Mouse (Mus musculus) G1E (cell line): ENCODE measurements around the gene Atxn7l1. TPM values are rescaled to one million over a fixed set of nuclear protein-coding genes. Genes with fewer than 3 reads are reported as not detected.

Experiments used
- ATAC-seq: 2 replicates; pipeline ENCODE4 v1.8.0; 2016; ENCODE audit warnings: mild to moderate bottlenecking; ENCODE audit not compliant: insufficient number of reproducible peaks, poor library complexity, low FRiP score, severe bottlenecking; ENCODE audit errors: extremely low read depth
- DNase-seq: peaks from one replicate; pipeline ENCODE4 v3.0.0; 2012; ENCODE audit warnings: low spot score
- H3K27me3 ChIP-seq: 2 replicates; pipeline ENCODE4 v1.6.1; 2012; ENCODE audit warnings: mild to moderate bottlenecking, low read length, inconsistent platforms; ENCODE audit not compliant: insufficient read depth
- H3K36me3 ChIP-seq: replicated peaks from 2 replicates; pipeline ENCODE3; 2012; ENCODE audit warnings: mild to moderate bottlenecking, inconsistent platforms
- H3K4me1 ChIP-seq: 2 replicates; pipeline ENCODE4 v1.6.1; 2012; ENCODE audit warnings: low read depth, low read length, inconsistent platforms, mixed read lengths; ENCODE audit not compliant: insufficient read depth
- H3K4me3 ChIP-seq: 2 replicates; pipeline ENCODE4 v1.5.1; 2012; ENCODE audit warnings: low read depth, mild to moderate bottlenecking, inconsistent platforms, low read length, moderate library complexity, mixed read lengths
- H3K9me3 ChIP-seq: replicated peaks from 2 replicates; pipeline ENCODE4 v1.6.1; 2012; ENCODE audit warnings: inconsistent platforms
- CTCF ChIP-seq: IDR thresholded peaks from 2 replicates; pipeline ENCODE4 v1.5.1; 2012; ENCODE audit warnings: low read depth, low read length, inconsistent platforms, mixed read lengths
- GATA1 ChIP-seq: IDR thresholded peaks from 2 replicates; pipeline ENCODE4 v1.6.1; 2012; ENCODE audit warnings: borderline replicate concordance, low read length, inconsistent platforms, mixed read lengths
- GATA2 ChIP-seq: IDR thresholded peaks from 2 replicates; pipeline ENCODE4 v1.6.1; 2012; ENCODE audit warnings: low read depth, low read length, inconsistent platforms, borderline replicate concordance
- POLR2AphosphoS5 ChIP-seq: IDR thresholded peaks from 2 replicates; pipeline ENCODE4 v1.6.1; 2012; ENCODE audit warnings: low read depth, low read length, inconsistent platforms; ENCODE audit not compliant: insufficient replicate concordance
- TAL1 ChIP-seq: conservative IDR thresholded peaks from 2 replicates; pipeline ENCODE4 v1.6.1; 2012; ENCODE audit warnings: low read depth, low read length, inconsistent platforms, mixed read lengths
- polyA plus RNA-seq: library from polyadenylated mRNA; stranded (reverse); fragments of >175 nt; gene quantifications from 2 replicates; pipeline ENCODE4 v1.2.3, GENCODE M21; 2012
- total RNA-seq, 2 experiments: library from RNA; stranded (forward) in 1 of 2; stranded (reverse) in 1 of 2; fragments of 200-1000 nt in 1 of 2; fragments of >200 nt in 1 of 2; fragmentation: Nextera tagmentation in 1 of 2; gene quantifications; 2 replicates each; pipeline ENCODE4 v1.2.3; 2014 to 2017

Gene Atxn7l1
- total and polyA plus RNA-seq, 3 experiments = 51.0 to 282 (median 56.6) TPM

DNA sequence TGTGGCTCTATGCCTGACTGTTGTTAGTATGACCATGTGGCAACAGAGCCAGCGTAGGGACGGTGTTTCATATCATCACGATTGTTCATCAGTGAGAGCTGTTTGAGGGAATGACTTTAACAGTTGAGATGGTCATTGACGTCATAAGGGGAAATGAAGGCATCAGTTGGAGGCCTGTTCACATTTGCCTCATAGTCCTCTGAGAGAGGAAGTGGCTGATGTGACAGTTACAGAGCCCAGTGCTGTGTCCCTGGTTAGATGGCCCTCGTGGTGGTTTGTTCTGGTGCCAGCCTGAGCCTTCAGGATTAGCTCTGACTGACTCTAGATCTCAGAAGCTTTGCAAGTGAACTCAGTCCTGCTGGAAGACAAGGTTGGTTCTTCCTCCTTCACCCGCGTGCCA is 211.7 kb downstream of the Atxn7l1 start:
- Histone ChIP-seq H3K9me3 (no peaks in the 10 kb centered on the region), H3K4me1 (no peaks in the 10 kb centered on the region), H3K36me3 (peaks cover 96% of the 10 kb centered on the region), H3K4me3 (no peak overlapping the region), H3K27me3 (no peaks in the 10 kb centered on the region)
- no peak for TF ChIP-seq GATA1
- no peak for TF ChIP-seq POLR2AphosphoS5
- TF ChIP-seq GATA2 = no peak
- TF ChIP-seq TAL1 = no peak
- no peak for TF ChIP-seq CTCF
- ATAC-seq (no peak), DNase-seq (no peak)

DNA sequence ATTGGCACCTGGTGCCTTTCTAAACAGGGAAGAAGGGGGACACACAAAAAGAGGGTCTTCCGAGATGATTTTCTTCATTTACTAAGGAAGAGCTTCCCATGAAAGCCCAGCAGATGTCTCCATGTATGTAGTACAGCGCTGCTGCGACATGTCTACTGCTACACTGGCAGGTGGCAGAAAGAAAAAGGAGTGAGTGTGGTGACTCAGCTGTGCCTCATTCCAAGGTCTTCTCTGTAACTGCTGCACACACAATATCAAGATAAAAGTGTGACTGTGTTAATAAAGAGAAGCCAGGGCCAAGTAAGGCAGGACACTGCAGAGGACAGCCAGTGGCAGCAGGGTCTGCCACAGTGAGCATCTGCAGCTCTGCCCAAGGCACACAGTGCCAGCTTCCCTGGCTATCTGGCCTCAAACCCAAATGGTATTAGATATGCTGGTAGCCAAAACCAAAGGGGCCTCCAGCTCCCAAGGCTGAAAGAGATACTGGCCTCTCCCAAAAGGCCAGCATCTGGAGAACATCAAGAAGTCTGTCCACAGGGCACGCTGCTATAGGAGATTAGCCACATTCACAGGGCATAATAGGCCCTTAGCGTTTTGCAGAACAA is 212.5 kb downstream of the Atxn7l1 start:
- no peak for ATAC-seq
- Histone ChIP-seq H3K4me3 (no peak overlapping the region), H3K4me1 (no peaks in the 10 kb centered on the region), H3K9me3 (no peaks in the 10 kb centered on the region), H3K27me3 (no peaks in the 10 kb centered on the region), H3K36me3 (peaks cover 96% of the 10 kb centered on the region)
- no peak for DNase-seq
- TF ChIP-seq GATA2 = no peak
- TF ChIP-seq GATA1 = no peak
- TF ChIP-seq POLR2AphosphoS5 = no peak
- TF ChIP-seq CTCF = no peak
- TF ChIP-seq TAL1 = no peak

DNA sequence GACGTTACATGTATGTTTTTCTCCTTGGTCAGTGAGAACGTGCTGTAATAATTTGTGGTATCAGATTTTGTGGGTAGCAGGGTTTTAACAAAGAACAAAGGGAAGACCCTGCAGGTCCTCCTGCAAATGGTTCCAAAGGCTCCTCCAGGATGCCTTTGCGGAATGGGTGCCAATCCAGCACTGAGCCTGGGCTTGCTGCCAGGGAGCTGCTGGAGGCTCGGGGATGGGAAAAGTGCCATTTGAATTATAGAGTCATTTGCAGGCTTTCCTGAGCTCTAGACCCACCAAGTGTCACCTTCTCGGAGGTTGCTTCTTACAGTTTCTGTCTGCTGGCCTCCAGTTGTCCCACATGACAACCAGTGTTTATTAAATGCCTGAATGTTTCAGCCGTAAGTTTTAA is 213.2 kb downstream of the Atxn7l1 start:
- H3K4me3 ChIP-seq = no peak overlapping the region
- TF ChIP-seq GATA2 = no peak
- TF ChIP-seq POLR2AphosphoS5 = no peak
- no peak for TF ChIP-seq GATA1
- TF ChIP-seq CTCF = no peak
- no peak for TF ChIP-seq TAL1
- ATAC-seq (no peak), DNase-seq (no peak)
- H3K4me1 ChIP-seq = no peaks in the 10 kb centered on the region
- no peaks in the 10 kb centered on the region for H3K9me3 ChIP-seq
- no peaks in the 10 kb centered on the region for H3K27me3 ChIP-seq
- peaks cover 96% of the 10 kb centered on the region for H3K36me3 ChIP-seq

DNA sequence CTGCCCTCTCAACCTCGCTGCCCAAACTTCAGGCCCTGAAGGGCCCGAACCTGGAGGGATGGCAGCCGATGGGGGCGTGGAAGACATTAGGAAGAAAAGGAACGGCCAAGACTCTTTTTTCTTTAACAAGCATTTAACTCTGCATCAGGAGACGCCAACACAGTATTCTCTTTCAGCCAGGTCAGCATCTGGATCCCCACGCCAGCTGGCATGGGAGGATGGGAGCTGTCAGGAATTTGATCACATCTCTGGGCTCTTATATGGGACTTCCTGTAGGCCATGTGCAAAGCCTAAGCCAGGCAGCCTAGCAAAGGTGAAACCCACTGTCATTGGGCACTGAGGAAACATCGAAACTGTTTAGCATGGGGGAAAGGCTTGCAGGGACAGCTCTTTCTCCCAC is 217.0 kb downstream of the Atxn7l1 start:
- H3K27me3 ChIP-seq = no peaks in the 10 kb centered on the region
- TF ChIP-seq POLR2AphosphoS5 (no peak), TAL1 (no peak), GATA1 (no peak), GATA2 (no peak), CTCF (no peak)
- no peak overlapping the region for H3K4me3 ChIP-seq
- H3K9me3 ChIP-seq = no peaks in the 10 kb centered on the region
- ATAC-seq (no peak), DNase-seq (no peak)
- peaks cover 99% of the 10 kb centered on the region for H3K36me3 ChIP-seq
- H3K4me1 ChIP-seq = peaks cover 24% of the 10 kb centered on the region

DNA sequence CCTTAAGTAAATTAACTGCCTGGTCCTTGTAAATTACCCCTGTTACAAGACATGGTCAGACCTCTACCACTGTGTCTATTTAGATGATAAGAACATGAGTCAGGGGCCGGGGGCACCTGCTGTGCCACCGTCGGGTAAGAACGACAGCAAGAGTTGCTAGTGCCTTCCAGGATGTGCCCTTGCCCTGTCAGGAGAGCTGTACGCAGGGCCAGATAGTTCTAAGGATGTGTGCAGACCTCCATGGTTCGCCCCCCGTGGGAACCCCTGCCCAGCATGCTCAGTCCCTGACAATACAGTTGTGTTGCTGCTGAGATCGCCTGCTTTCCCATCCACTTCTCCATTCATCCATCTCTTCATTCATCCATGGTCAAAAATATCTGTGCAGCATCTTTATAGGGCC is 217.6 kb downstream of the Atxn7l1 start:
- TF ChIP-seq CTCF (no peak), GATA2 (no peak), GATA1 (no peak), TAL1 (no peak), POLR2AphosphoS5 (no peak)
- DNase-seq (no peak), ATAC-seq (no peak)
- H3K27me3 ChIP-seq = no peaks in the 10 kb centered on the region
- no peak overlapping the region for H3K4me3 ChIP-seq
- no peaks in the 10 kb centered on the region for H3K9me3 ChIP-seq
- peaks cover 29% of the 10 kb centered on the region for H3K4me1 ChIP-seq
- peaks cover 99% of the 10 kb centered on the region for H3K36me3 ChIP-seq

DNA sequence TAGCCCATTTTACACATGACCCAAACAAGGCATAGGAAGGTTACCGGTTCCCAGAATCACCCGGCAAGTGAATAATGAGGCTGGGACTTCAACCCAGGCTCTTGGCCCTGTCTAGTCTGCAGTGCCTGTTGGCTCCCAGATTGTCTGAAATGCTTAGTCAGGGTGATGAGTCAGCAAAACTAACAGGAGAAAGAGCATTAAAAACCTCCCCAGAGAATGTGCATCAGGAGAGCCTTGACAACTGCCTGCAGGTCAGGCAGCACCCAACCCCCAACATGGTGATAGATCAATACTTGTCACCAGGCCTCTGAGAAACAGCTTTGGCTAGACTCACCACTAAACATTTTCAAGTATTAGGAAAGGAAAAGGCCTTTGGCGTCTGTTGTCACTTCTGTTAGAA is 222.1 kb downstream of the Atxn7l1 start:
- peaks cover 94% of the 10 kb centered on the region for H3K36me3 ChIP-seq

More for the DNA sequence above, 222.1 kb downstream of the Atxn7l1 start:
- Histone ChIP-seq H3K4me3 (no peak overlapping the region; the same call in 1 of the 2 replicates), H3K4me1 (peaks cover 34% of the 10 kb centered on the region), H3K27me3 (no peaks in the 10 kb centered on the region), H3K9me3 (no peaks in the 10 kb centered on the region)
- ATAC-seq = peak; percentile 70
- DNase-seq = peak; percentile 72
- TF ChIP-seq GATA1 (no peak), GATA2 (no peak), POLR2AphosphoS5 (no peak), TAL1 (no peak), CTCF (no peak)
